Mouse (Mus musculus) E14TG2a.4 (cell line): ENCODE results near the gene Nrf1.

Experiments
- H3K27me3 ChIP-seq: 2 replicates; pipeline ENCODE4 v1.6.1; 2014; ENCODE audit warnings: low read length, control low read depth; ENCODE audit not compliant: insufficient read depth
- H3K36me3 ChIP-seq: 2 replicates; pipeline ENCODE4 v1.6.1; 2014; ENCODE audit warnings: low read length, control low read depth; ENCODE audit not compliant: insufficient read depth
- H3K4me1 ChIP-seq: replicated peaks from 2 replicates; pipeline ENCODE4 v1.6.1; 2014; ENCODE audit warnings: low read depth, low read length, control low read depth
- H3K4me3 ChIP-seq: replicated peaks from 2 replicates; pipeline ENCODE4 v1.5.1; 2014; ENCODE audit warnings: mild to moderate bottlenecking, low read length
- H3K9me3 ChIP-seq: 2 replicates; pipeline ENCODE4 v1.6.1; 2014; ENCODE audit warnings: low read length, control low read depth
- CTCF ChIP-seq: conservative IDR thresholded peaks from 2 replicates; pipeline ENCODE4 v1.5.1; 2014; ENCODE audit warnings: low read length
- NANOG ChIP-seq: IDR thresholded peaks from 2 replicates; pipeline ENCODE4 v1.6.1; 2014; ENCODE audit warnings: borderline replicate concordance, low read length, mixed read lengths
- POU5F1 ChIP-seq: IDR thresholded peaks from 2 replicates; pipeline ENCODE4 v1.6.1; 2014; ENCODE audit warnings: low read length, borderline replicate concordance

The Nrf1 gene

DNA sequence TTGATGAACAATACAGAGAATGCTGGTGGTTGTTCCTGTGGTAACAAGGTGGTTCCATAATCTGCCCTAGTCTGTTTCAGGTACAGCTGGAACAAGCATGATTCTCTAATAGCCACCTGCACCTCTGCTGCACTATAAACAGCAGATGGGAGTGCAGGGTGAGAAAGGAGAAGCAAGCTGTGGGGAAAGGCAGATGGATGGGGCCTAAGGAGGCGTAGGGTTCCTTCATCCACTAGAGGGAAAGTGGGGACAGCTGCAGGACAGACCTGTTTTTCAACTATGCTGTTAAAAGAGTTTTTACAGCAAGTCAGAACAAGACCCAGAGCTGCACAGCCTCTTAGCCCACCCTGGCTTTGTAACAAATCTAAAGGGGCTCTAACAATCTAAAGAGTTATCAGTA lies 73.8 kb downstream of the Nrf1 start:
- no peaks in the 10 kb centered on the region for H3K9me3 ChIP-seq
- TF ChIP-seq NANOG (no peak), POU5F1 (no peak), CTCF (no peak)
- H3K36me3 ChIP-seq = peaks cover 91% of the 10 kb centered on the region

DNA sequence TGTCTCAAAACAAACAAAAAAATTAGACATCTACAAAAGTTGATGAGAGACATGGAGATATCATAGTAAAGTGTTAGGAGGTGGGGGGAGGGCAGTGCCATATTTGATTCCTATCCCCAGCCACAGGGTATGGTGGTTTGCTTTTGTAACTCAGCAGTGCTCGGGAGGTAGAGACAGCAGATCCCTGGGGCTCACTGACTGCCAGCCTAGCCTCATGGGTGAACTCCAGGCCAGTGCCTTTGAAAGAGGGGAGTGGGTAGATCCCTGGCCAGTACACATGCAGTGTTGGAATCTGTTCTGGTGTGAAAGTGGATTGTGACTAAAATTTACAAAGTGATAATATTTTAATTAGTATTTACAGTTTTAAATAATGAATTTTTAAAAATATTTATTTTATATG lies 75.6 kb downstream of the Nrf1 start:
- Histone ChIP-seq H3K27me3 (no peaks in the 10 kb centered on the region), H3K4me3 (no peak overlapping the region), H3K36me3 (peaks cover 89% of the 10 kb centered on the region), H3K4me1 (peaks cover 47% of the 10 kb centered on the region), H3K9me3 (no peaks in the 10 kb centered on the region)
- TF ChIP-seq NANOG (no peak), POU5F1 (no peak), CTCF (no peak)

More for the DNA sequence above, 73.8 kb downstream of the Nrf1 start:
- Histone ChIP-seq H3K27me3 (no peaks in the 10 kb centered on the region), H3K4me3 (no peak overlapping the region), H3K4me1 (peaks cover 54% of the 10 kb centered on the region)

DNA sequence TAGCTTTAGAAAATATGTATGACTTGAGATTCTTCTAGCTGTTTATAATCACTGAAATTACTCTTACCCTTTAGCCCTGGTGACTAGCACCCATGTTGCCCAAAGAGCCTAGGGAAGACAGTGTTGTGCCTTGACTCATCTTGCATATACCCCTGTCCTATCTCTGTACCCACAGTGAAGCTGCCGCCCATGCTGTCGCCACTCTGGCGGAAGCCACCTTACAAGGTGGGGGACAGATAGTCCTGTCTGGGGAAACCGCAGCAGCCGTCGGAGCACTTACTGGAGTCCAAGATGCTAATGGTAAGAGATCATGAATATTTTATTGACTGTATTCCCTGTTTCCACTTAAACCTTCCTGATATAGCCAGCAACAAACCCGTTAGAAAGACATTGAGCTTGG lies 78.3 kb downstream of the Nrf1 start:
- H3K4me3 ChIP-seq = no peak overlapping the region
- no peaks in the 10 kb centered on the region for H3K9me3 ChIP-seq
- peaks cover 47% of the 10 kb centered on the region for H3K4me1 ChIP-seq
- no peaks in the 10 kb centered on the region for H3K27me3 ChIP-seq
- TF ChIP-seq POU5F1 (no peak), CTCF (no peak), NANOG (no peak)
- peaks cover 83% of the 10 kb centered on the region for H3K36me3 ChIP-seq

DNA sequence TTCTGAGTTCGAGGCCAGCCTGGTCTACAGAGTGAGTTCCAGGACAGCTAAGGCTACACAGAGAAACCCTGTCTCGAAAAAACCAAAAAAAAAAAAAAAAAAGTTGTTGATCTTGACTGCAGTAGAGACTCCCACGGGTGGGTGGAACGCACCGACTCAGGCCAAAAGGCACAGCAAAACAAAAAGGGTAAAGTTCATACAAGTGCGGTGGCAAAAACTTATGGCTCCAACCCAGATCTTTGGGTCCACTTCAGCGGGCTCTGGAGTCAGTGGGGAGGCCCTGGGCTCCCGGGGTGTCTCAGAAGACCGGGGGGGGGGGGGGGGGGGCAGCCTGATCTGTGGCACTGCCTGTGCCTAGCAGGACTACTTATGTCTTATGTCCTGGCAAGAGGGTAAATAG lies 79.0 kb downstream of the Nrf1 start:
- no peak for TF ChIP-seq POU5F1
- Histone ChIP-seq H3K4me1 (peaks cover 44% of the 10 kb centered on the region), H3K27me3 (no peaks in the 10 kb centered on the region), H3K9me3 (no peaks in the 10 kb centered on the region), H3K4me3 (no peak overlapping the region), H3K36me3 (peaks cover 80% of the 10 kb centered on the region)

DNA sequence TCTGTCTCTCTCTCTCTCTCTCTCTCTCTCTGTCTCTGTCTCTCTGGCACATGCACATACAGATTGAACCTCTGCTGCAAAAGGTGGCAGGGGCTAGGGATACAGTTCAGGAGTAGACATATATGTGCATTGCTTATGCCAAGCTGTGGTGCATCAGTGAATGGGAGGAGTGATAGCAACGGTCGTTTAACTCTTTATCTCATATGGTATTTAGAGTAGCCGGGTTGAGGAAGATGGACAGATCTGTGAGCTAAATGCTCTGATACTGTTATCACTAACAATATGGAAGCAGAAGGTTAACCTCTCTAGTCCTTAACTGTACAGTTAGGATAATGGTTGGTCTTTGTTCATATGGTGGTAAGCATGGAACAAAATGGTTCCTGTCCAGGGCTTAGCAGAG lies 84.6 kb downstream of the Nrf1 start:
- no peak for TF ChIP-seq NANOG
- no peak for TF ChIP-seq CTCF
- TF ChIP-seq POU5F1 = no peak
- H3K4me3 ChIP-seq = no peak overlapping the region
- no peaks in the 10 kb centered on the region for H3K27me3 ChIP-seq
- H3K4me1 ChIP-seq = peaks cover 46% of the 10 kb centered on the region
- H3K9me3 ChIP-seq = no peaks in the 10 kb centered on the region
- peaks cover 90% of the 10 kb centered on the region for H3K36me3 ChIP-seq

DNA sequence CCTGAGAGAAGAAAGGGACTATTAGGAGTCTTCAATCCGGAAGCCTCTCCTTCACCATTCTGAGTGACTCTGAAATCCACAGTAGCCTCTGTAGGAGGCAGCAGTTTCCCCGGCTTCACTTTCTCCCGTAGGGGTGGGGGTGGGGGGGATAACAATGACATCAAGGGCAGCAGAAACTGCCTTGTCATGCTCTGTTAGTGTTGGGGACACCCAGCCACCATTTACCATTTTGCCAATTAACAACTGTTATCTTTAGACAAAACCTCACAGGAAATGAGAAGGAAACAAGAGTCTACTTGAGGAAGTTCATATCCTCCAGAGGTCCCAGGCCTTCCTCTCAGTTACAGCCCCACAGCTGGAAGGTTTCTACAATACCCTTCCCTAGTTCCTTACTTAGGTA lies 87.8 kb downstream of the Nrf1 start:
- peaks cover 45% of the 10 kb centered on the region for H3K4me1 ChIP-seq
- H3K27me3 ChIP-seq = no peaks in the 10 kb centered on the region
- H3K36me3 ChIP-seq = peaks cover 96% of the 10 kb centered on the region
- no peak overlapping the region for H3K4me3 ChIP-seq
- TF ChIP-seq NANOG (no peak), POU5F1 (no peak), CTCF (no peak)
- no peaks in the 10 kb centered on the region for H3K9me3 ChIP-seq

DNA sequence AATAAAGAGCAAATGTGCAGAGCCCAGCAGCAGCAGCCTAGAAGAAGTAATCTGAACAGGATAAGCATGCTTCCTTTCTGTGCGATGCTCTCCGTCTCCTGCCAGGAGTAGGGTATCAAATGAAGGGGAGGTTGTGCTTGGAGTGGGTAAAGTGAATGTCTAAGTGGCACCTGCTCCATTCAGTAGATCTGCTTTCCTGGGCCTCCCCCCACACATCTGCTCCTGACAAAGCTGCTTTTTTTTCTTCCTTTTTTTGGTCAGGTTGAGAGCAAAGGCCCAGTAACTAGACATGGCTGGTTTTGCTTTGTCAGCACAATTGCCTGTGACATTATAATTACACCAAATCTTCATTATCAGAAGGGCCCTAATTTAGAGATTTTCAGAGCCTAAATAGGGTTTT lies 89.4 kb downstream of the Nrf1 start:
- peaks cover 99% of the 10 kb centered on the region for H3K36me3 ChIP-seq
- no peak for TF ChIP-seq NANOG
- no peaks in the 10 kb centered on the region for H3K9me3 ChIP-seq
- H3K4me3 ChIP-seq = no peak overlapping the region
- H3K27me3 ChIP-seq = no peaks in the 10 kb centered on the region
- H3K4me1 ChIP-seq = peaks cover 36% of the 10 kb centered on the region

DNA sequence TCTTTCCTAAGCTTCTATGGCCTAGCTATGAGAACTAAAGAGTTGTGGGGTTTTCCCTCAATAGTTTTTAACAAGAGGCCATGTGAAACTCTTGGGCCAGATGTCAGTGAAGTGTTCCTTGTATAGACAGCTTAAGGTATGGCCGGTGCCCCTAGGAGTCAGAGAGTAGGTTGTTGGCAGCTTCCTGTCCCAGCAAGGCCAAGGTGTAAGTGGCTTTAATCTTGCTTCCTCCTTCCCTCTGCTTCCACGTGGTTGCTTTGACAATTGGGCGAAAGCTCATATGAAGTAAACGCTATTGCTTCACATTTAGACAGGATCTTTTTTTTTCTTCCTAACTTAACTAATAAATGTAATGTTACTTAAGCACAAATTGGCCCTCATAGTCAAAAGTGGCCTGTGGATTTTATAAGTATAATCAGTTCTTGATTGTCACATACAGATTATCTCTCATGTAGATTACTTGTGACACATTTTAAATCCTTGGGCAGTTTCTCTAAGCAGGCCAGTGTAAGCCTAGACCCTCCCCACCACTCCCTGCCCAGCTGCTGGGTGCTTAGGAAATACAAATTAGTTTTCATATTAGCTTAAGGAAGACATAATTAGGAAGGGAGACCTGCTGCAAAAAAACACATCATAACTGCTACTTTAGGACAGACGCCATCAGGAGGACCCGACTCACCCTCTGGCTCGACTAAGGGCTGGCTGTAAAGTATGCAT lies 91.7 kb downstream of the Nrf1 start:
- TF ChIP-seq NANOG (no peak), POU5F1 (no peak), CTCF (no peak)
- Histone ChIP-seq H3K27me3 (no peaks in the 10 kb centered on the region), H3K4me1 (peaks cover 28% of the 10 kb centered on the region), H3K9me3 (no peaks in the 10 kb centered on the region), H3K36me3 (peaks cover 99% of the 10 kb centered on the region), H3K4me3 (no peak overlapping the region)

DNA sequence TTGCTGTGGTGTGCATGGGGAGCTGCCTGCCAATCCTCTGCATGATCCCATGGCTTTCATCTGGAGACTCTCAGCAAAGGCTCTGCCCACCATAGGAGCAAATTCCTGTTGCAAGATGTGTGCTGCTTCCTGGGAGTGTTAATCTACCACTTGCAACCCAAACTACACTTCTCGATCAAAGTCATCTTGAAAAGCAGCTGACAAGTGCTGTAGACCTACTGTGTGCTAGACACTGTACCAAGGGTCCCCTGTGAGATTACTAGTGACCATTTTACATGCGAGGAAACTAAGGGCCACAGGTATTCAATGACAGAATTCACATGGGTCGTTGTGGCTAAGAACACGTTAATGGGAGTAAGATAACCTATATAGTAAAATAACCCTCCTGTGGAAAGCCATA lies 95.5 kb downstream of the Nrf1 start:
- H3K27me3 ChIP-seq = no peaks in the 10 kb centered on the region
- H3K9me3 ChIP-seq = no peaks in the 10 kb centered on the region
- no peak for TF ChIP-seq POU5F1
- no peak for TF ChIP-seq NANOG
- TF ChIP-seq CTCF = no peak
- peaks cover 24% of the 10 kb centered on the region for H3K4me1 ChIP-seq
- no peak overlapping the region for H3K4me3 ChIP-seq
- H3K36me3 ChIP-seq = peaks cover 87% of the 10 kb centered on the region

DNA sequence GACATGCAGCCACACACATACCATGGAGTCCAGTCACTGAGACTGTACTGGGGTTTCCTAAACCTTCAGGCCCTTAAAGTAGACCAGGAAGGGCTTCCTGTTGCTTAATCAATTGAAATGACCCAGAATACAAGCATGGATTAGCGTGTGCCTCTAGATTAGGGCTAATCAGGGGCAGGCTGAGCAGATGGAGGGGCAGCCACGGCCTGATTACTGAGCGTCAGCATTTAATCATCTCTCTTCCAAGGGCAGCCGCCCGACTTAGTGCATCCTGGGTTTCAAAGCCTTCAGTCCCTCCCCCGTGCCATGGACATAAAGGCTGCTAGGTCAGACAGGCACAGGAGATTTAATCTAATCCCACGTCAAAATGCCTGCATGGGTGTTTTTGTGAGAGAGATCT lies 99.3 kb downstream of the Nrf1 start:
- H3K27me3 ChIP-seq = no peaks in the 10 kb centered on the region
- TF ChIP-seq NANOG (no peak), POU5F1 (no peak), CTCF (no peak)
- peaks cover 56% of the 10 kb centered on the region for H3K36me3 ChIP-seq
- H3K4me3 ChIP-seq = no peak overlapping the region
- peaks cover 57% of the 10 kb centered on the region for H3K4me1 ChIP-seq
- no peaks in the 10 kb centered on the region for H3K9me3 ChIP-seq
